Mouse (Mus musculus): ENCODE data around the gene Ddx56.
A peak's percentile ranks its signal among the peaks of the same experiment; 100 is the strongest.
"Not testable (repeated sequence)": the region's sequence is repeated elsewhere in the genome, so short reads cannot be mapped to it uniquely, and the experiment has no call there.

The Ddx56 gene

DNA sequence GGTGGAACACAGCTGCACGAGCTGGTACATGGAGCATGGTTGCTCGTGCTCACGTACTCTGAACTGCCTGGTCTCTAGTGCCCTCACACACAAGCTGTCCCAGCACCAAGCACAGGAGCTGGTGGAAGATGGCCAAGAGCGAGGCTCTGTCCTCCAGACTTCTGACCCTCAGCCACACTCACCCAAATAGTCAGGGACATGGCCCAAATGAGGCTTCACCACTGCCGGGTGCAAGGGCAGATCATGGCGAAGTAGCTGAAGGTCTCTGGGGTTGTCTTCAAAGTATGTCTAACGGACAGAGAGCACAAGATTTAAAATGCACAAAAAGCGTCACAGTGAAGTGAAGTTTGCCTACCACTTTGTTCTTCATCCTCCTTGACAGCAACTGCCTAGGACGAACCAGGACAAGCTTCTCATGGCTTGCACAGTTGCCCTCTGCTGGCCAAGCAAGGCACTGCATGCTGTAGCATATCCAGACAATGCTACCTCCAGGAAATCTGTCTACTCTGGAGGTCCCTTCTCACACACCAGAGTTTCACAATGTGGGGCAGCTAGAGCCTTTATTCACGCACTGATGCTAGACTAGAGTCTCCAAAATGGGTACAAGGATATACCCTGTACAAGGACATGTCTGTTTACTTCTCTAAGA is 6.0 kb downstream of the Ddx56 start:
- peak in 1 of 2 experiments; percentile 73 for DNase-seq (ENCODE audit: low spot score in 2 of 2)

DNA sequence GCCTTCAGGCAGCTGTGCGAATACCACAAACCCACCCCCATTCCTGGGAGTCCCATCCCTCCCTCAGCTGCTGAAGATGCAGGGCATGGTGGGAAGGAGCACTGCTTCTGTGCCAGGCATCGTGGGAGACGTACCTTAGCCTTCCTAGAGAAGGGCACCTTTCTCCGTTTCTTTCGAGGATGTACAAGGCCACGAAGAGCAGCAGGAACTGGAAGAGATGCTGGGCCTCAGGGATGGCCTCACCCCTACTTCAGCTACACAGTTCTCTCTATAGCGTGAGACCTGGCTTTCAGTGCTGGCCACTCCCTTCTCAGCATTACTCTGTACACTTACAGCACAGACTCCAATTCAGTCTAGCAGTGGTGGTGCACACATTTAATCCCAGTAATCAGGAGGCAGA is 8.2 kb downstream of the Ddx56 start:
- no peak for DNase-seq (ENCODE audit: low spot score in 2 of 2)

- DNase-seq (ENCODE audit: low spot score in 2 of 2) = no peak
Measured at GRCm38 (mm10) chr11:6256490-6257072, 11.0 kb downstream of the Ddx56 start.

GRCm38 (mm10) chr11:6254602-6255001 is 13.0 kb downstream of the Ddx56 start:
- DNase-seq (ENCODE audit: low spot score in 2 of 2) = not testable (repeated sequence)

DNA sequence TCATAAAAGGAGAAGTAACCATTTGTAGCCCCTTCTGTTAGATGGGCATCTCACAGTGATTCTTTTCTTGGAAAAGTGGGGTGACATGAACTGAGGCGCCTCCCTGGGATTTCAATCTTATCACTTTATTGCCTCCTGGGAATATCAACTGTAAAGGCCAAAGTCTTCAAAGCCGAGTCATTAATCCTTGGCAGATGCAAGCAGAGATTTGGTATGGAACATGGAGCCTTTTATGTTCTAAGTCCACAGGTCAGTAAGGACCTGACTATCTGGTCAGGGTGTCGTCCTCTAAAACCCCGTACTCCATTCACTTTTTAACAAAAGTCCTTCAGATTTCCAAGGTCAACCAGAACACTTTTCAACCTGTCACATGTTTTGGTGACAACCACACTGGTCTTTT is 14.7 kb downstream of the Ddx56 start:
- no peak for DNase-seq (ENCODE audit: low spot score in 2 of 2)

- no peak for DNase-seq (ENCODE audit: low spot score in 2 of 2)
Measured at GRCm38 (mm10) chr11:6252248-6252647, 15.3 kb downstream of the Ddx56 start.

DNA sequence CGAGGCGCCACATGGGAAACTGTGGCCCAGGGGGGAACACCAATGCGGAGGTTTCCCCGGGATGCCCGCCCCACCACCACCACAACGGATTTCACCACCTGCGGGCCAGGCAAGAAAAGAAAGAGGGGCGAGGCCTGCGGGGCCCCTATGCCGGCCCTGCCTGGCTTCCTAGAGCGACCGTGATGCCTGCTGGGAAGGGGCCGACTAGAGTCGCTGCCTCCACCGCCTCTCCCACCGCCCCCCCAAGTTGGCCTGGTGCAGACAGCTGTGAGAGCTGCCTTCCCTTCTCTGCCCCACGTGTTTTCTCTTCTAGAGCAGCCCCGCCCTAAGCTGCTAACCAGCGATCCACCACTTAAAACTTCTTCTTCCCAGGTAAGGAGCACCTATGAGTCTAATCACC is 22.9 kb downstream of the Ddx56 start:
- DNase-seq (ENCODE audit: low spot score in 2 of 2) = no peak

GRCm38 (mm10) chr11:6233025-6233424 is 34.5 kb downstream of the Ddx56 start:
- DNase-seq (ENCODE audit: low spot score in 2 of 2) = no peak

DNA sequence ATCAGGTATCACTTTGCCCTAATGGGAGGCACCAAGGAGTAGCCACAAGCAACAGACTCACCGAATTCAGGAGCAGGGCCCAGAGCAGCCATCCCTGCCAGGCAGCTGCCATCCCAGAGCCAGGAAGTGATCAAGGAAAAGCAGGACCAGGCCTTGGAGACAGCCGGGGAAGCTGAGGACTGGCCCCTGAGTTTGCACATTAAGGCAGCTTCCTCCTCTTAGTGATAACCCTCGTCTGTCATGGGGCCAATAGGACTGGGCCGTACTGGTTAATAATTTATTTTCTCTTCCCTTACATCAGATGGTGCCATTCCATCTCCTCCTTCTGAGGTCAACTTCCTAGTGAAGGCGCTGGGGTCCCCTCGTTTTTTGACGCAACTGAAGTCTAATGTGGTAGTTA is 37.6 kb downstream of the Ddx56 start, which contains the start of gene Npc1l1:
Npc1l1 (minus strand) TSS at position 132 of the 400 bp plus-strand sequence.
- DNase-seq (ENCODE audit: low spot score in 2 of 2) = no peak

- DNase-seq (ENCODE audit: low spot score in 2 of 2) = no peak
Measured at GRCm38 (mm10) chr11:6224541-6225229, 42.9 kb downstream of the Ddx56 start.

GRCm38 (mm10) chr11:6222187-6222586 is 45.4 kb downstream of the Ddx56 start:
- no peak for DNase-seq (ENCODE audit: low spot score in 2 of 2)

DNA sequence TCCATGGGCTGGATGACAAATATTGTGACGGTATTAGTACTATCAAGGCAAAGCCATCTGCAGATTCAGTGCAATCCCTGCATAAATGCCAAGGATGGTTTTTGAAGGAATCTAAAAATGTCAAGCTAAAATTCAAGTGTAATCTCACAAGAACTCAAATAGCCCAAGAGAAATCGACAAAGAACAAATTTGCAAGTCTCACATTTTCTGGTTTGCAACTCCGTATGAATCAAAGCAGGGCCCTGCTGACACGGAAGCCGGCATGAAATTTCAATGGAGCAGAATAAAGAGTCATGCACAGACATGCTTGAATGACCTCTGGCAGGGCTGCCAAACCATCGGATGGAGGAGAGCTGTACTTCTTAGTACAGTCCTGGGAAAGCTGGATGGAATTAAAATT is 47.6 kb downstream of the Ddx56 start:
- DNase-seq (ENCODE audit: low spot score in 2 of 2) = no peak

GRCm38 (mm10) chr11:6218189-6218896 is 49.2 kb downstream of the Ddx56 start:
- DNase-seq (ENCODE audit: low spot score in 2 of 2) = no peak

- DNase-seq (ENCODE audit: low spot score in 2 of 2) = no peak
Measured at GRCm38 (mm10) chr11:6216834-6217233, 50.7 kb downstream of the Ddx56 start.

Data from urinary bladder, postnatal 4 days (tissue).